Mouse (Mus musculus) frontal cortex, postnatal 25 days (tissue): ENCODE data around the gene Tagln2.

ENCODE experiments used
- DNase-seq, 2 experiments: peaks; one replicate each; pipeline ENCODE4 v3.0.0; 2022; ENCODE audit warnings: low spot score in 2 of 2

Gene Tagln2

DNA sequence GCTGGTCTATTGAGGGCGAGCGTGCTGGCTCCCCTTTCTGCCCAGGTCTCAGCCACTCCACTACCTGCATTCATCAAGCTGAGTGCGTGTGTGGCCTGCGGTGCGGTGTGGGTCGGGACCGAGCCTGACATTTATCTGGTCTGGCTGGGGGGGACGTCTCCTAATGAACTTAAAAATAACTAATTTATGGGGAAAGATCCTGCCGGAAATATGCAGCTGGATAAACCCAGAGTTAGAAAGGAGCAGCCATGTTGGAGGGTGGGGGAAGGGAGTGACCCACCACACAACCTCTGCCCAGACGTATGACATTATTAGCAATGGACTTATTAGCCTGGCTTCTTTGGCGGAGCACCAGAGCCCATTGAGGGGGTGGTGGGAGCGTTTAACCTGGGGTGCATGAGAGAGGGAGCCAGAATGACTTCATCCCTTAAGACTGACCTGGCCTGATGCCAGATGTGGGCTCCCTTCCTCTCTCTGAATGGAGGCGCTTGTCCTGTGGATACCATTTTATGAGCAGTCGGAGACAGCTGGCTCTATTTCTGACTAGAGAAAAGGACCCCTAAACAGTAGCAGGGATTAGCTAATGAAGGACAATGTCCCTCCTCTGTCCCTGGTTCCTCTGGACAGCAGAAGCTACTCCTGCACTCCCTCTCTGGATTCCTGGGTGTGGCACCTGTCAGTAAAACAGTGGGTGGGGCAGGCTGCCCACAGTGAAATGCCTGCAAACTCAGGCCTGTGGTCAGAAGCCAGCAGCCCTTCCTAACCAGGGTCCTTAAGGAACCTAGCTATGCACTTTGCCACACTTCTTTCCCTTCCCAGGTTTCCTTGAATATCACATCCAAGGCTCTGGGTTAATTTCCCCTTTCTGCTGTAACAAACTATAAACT lies 3.5 kb downstream of the Tagln2 start:
- no peak for DNase-seq

DNA sequence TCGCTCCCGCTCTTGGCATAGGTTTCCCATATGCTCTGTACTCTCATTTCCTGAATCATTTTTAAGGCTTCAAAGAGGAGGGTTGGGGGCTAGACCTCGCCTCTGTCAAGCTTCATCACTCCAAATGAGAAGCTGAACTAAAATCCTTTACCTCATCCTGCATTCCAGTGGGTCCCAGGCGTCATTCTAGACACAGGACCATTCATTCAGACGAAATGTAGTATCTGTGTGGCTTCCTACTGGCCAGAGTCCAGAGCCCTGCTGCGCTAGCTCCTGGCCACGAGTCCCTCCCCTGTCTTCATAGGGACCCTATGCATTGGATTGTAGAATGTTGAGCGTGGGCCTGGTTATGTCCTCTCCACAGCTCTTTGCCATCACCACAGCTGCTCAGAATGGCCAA lies 4.9 kb downstream of the Tagln2 start:
- DNase-seq = no peak

DNA sequence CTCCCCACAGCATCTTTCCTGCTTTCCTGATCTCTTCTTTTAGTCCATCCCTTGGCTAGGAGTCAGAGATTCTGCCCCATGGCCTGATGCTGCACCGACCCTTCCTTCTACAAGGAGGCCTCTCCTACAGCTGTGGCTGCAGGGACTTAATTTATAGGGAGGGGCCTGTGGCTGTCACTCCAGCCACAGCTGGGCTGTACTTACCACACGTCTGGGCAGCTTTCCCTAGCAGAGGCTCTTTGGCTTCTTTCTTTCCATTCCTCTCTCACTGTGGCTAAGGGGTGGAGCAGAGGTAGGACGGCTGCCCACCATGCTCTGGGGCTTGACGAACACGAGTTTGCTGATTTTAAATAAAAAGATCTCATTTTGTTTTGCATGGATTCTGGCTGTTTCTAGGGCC lies 7.2 kb downstream of the Tagln2 start:
- DNase-seq = no peak

DNA sequence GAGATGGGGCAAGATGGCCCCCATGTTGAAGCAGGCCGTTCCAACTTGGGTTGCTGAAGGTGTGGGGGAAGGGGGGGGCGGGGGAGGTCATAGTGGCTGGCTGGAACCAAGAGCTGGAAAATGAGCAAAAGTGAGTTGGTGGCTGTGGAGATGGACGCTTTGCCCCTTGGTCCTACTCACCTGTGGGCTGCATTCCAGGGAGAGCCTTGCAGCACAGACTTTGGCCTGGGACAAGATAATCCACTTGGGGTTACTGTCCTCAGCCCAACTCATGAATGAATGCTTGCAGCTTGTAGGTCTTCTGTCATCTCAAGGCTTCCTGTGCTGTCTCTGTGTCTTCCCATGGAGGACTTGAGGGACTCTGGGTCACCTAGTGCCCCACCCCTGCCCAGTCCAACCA lies 7.9 kb downstream of the Tagln2 start:
- no peak for DNase-seq

DNA sequence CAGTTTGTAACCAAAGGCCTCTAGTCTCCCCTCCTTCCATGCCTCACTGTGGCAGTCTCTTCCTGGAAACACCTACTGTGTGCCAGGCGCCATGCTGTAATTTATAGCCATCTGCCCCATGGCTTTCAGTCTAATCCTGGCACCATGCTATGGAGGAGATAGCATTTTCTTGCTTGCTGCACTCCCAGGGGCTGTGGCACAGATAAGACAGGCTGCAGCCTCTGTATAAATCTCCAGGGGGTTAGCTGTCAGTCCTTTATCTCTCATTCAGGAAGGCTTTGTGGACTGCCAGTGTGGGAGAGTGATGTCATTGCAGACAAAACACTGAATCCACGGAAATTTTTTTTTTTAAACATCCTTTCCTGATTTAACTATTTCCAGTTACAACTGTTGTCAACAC lies 8.3 kb downstream of the Tagln2 start:
- no peak for DNase-seq

DNA sequence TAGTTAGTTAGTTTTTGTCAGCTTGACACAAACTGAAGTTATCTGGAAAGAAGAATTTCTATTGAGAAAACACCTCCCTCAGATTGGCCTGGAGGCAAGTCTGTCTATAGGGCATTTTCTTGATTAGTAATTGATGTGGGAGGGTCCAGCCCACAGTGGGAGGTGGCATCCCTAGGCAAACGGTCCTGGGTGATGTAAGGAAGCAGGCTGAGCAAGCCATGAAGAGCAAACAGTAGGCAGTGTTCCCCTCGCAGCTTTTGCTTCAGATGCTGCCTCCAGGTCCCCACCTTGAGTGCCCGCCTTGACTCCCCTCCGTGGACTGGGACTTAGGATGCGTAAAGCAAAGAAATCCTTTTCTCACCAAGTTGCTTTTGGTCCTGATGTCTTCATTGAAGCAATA lies 9.4 kb downstream of the Tagln2 start:
- DNase-seq = no peak

DNA sequence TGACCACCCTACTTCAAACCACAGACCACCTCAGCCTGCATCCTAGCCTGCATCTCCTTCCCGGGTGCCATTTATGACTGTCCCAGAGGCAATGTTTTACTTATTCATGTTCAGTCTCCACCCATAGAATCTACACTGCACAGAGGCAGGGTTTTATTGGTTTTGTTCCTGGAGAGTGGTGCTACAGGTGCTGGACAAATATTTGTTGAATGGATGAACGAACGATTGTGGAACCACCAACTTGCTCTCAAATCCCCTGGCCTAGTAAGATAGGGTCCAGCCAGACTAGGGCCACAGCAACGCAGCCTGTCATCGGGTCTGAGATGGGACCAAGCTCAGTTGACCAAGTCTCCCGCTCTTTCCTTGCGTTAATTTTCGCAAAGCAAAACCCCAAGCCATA lies 10.1 kb downstream of the Tagln2 start:
- no peak for DNase-seq

DNA sequence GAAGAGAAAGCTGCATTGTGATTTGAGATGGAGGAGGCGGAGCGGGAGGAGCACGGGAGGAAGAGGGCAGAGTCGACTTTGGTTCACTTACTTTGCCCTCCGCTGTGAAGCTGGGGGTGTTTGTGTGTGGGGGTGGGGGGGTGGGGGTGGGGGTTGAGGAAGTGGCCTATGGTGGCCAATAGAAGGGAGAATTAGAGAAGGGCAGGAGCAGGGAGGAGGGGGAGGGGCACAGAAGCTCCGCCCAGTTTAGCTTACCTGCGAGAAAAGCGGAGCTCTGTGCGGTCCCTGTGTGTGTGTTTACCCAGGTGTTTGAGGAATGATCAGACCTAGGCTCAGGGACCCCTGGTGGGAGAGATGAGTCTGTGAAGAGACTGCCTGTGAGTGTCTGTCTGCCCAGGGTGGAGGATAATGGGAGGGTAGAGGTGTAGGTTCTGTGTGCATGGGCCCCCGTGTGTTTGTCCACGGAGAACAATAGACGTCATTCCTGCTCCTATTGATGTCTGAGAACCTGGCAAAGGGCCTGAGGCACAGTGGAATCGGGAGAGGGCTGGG lies 10.7 kb downstream of the Tagln2 start:
- no peak for DNase-seq

DNA sequence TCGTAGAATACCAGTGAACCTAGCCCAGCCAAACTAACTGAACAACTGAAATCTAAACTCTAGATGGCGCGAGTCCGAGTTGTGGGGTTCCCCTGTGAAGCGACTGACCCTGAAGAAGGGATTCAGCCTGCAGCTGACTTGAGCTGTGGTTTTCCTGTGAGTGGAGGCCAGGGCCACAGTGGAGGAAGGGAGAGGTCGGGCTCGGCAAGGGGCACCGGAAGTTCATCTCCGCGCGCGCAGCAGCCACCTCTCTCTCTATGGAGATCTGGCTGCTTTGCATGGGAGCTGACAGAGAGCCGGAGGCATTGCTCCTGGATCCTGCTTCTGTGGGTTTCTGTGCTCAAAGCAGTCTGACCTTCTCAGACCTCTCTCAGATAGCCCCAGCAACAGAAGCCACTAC lies 13.1 kb downstream of the Tagln2 start:
- DNase-seq = no peak

DNA sequence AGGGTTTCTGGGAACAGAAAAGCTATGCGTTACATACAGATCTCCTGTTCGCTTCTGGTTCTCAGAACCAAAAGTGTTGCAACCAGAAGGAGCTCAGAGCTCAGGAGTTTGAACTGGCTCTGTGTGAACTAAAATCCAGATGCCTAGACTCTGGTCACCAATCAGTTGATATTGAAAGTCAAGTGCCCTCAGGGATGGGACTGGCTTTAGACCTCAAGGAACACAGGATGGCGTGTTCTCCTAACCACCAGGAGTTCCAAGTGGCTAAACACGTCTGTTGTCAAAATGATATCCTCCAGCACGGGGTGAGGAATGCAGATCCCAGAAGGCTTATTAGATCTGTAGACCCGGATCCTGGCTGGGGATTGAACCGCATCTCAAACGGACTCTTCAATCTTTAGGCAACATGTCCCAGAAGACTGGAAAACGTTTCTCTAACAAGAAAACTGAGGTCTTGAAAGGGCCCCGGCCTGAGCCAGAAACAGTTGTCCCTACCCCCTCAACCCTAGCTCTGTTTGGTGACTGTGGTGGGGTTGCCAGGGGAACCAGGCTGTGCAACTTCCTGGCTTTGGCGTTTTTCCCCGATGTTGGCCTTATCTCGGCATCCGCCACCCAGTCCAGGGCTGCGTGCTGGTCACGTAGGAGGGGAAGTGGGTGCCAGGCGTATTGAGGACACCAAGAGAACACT lies 13.8 kb downstream of the Tagln2 start:
- DNase-seq = no peak

DNA sequence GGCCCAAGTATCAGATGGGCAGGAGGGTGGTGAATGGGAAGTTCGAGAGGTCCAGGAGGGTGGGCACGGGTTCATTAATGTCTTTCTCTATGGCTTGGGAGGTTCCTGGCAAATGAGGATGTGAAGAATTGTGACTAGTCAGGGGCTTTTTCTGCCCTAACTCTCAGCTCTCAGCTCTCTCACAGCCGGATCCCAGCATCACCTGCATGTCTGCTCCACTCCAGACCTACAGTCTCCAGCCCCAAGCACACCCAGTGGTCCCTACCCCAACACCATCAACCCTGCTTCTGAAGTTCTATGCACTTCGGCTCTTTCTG lies 14.3 kb downstream of the Tagln2 start:
- DNase-seq = no peak

DNA sequence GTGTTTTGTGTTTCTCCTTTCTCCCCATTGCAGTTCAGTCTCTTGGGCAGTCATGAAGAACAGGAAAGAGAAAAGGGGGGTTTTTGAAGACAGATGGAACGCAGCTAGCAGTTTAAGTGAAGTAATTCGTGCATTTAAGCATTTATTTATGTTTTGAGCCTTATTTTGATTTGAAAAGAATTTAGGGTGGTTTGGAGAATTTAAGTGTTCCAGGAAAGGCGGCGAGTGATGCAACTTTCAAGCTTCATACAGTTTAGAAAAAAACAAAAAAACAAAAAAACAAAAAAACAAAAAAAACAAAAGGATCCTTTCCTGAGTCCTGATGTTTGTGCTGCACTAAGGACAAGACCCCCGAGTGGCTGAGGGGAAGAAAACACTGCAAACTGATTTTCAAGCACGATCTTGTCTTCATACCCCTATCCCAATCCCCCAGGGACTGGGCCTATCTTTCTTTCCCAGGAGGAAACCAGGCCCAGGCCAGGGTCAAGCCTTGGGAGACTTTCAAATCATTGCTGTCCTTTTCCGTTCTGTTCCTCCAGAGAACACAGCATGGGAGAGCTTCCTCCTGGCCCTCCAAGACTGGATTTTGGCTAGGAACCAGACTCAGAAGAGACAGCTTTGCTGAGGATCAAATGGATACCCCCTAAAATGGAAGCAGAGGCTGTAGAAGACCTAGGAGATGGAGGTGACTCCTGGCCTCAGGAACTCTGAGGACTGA lies 14.9 kb downstream of the Tagln2 start:
- DNase-seq = no peak

DNA sequence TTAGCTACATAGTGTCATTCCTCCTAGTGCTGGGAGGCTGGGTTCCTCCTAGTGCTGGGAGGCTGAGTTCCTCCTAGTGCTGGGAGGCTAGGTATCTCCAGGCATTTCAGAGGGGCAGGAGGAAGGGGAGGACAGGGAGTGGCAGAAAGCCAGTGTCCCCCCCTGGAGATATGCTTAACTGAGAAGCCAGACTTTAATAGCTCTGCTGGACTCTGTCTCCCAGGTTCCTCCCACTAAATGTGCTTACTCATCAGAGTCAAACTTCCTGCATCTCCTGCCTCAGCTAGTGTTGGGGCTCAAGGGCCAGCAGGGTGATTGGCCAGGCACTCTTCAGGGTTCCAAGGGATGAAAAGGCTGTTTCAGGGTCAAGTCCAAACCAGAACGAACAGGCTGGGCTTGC lies 15.5 kb downstream of the Tagln2 start:
- no peak for DNase-seq

DNA sequence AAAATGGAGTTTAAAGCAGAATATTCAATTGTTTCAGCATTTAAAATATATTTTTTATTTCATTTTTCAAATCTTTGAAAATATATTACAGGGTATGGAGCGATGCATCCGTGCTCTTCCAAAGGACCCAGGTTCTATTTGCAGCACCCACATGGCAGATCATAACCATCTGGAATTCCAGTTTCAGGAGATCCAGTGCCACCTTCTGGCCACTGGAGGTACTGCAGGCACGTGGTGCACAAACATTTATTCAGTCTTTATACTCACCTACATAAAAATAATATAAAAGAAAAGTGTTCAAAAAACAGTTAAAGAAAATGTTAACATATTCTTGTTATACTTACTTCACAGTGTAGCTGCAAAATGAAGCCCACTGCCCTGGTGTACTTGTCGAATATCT lies 18.2 kb downstream of the Tagln2 start:
- DNase-seq = no peak

DNA sequence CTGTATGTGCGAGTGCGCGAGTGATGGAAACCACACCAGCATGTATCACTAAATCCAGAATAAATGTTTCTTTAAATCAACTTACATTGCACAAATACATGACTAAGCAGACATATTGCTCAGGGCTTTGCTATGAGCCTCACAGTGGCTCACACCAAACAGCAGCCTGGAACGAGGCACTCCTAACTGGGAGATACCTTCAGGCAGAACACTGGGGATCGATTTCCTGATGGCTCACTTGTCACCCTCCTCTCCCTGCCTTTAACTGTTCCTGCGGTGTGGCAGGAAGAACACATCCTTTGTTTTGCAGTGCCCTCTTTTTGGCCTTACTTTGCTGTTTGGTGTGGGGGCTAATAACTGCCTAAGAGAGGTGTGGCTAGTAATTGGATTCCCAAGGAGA lies 19.8 kb downstream of the Tagln2 start:
- no peak for DNase-seq

DNA sequence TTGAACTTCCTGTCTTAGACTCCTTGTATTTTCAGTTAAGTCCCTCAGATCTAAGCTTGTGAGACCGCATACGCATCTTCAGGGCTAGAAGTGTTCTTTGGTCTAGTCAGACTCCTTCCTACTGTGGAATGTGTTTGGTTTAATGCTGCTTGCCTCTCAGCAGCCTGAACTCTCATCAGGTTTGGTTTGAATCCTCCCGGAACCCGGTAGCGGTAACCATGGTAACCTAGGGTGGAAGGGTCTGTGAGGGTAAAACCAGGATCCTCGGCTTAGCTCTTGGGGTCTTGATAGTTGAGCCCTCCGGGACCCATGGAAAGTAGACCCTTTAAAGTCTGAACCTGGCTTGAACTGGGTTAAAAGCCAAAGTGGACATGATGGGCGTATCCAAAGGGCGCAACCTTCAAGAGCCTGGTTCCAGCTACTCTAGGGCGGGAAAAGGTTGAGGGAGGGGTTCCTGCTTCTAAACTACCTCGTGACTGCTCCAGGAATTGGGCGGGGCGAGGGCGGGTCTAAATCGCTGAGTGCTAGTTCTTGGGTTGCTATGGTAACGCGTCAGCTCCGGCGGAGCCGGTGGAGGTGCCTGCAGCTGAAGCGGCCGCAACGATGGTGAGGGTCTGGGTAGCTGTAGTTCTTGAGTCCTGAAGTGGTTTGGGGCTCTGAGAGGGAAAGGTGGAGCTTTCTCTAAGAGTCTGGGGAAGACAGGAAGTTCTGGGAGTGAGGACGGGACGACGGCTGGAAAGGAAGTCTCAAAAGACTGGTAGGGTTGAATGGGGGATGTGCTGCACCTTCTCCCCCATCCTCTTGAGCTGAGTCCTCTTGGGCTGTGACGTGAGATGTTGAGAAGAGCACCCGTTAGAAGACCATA lies 21.0 kb downstream of the Tagln2 start, which contains the start of gene Cfap45:
Cfap45 (plus strand) TSS at position 226 of the 865 bp plus-strand sequence.
- peak; percentile 58 to 68 for DNase-seq

DNA sequence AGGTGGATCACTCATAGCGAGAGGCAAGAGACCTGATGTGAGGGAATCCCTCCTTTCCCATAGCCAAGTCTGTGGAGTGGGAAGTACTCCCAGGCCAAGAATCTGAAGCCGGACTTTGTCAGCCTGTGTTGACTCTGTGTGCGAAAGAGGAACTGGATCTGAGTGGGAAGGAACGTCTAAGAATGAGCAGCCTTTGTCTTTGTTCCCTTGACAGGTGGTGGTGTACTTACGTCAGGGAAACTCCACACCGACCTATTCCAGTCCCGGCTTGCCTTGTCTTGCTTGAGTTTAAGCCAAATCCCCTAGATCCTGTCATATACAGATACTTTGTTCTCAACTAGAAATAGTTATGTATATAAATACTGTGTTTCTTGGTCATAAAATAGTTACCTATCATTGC lies 22.7 kb downstream of the Tagln2 start:
- no peak for DNase-seq

DNA sequence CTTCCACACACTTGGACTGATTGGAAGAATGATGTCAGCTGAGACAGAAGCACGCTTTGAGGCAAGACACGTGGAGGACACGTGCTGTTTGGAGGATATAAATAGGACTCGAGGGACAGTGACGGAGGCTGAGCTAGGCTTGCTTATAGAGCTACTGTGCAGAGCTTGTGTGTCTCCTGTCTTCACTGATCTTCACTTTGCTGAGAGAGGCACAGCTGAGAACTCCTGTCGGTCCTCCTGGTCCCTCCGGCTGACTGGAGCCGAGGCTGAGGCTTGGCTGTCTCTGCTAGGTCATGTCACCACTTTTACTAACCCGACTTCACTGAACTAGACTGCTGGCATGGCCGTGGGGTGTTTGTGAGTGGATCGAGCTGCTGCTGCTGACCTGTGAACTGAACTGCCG lies 23.9 kb downstream of the Tagln2 start:
- no peak for DNase-seq

DNA sequence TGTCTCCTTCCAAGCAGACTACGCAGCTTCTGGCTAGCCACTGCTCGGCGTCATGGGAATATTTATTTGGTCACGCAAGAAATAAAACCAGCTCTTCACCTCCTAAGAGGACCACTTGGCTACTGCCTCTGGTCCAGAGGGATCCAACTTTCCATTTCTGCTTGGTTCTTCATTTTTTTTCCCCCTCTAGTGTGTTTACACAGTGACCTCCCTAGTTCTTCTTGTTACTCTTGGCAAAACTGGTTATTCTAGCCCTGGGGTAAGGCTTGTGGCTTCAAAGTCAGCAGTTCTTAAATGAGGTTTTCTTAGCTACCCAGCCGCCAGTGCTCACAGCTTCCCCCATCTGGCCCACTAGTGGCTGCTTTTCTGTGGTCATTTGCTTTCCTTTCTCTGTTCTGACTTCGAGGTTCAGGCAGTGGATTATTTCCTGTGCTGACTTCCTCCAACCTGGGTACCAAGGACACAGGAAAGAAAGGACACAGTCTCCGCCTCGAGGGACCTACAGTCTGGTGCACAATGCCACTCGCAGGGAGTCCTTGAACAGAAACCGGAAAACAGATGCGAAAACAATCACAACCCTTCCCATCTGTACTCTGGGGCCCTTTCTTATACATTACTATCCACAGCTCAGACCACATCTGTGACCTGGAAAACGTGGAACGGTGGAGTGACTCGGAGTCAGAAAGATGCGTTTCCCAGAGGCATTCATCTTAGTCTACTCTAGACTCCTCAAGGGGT lies 25.3 kb downstream of the Tagln2 start:
- no peak for DNase-seq

DNA sequence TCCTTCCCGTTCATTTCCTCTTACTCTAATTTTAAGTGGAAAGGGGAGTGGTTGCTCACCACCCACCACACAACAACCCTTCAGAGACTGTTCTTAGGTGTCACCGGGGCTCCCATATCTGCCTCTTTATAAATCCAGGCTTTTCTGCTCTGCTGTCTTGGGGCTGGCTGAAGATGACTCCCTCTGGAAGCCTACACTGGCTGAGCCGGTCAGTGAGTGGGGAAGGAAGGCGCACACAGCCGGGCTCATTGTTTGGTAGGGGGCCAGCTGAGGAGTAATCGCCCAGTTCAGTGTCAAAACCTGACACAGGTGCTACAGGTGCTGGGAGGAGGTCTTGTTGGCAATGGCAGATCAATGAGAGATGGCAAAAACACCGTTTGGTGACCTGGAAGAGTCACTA lies 26.1 kb downstream of the Tagln2 start:
- no peak for DNase-seq
